Mouse (Mus musculus): Measurements from ENCODE around the gene Gm4881. TPM values are rescaled to one million over a fixed set of nuclear protein-coding genes. Genes with fewer than 3 reads are reported as not detected.
"Not testable (repeated sequence)": the region's sequence is repeated elsewhere in the genome, so short reads cannot be mapped to it uniquely, and the experiment has no call there.

Gm4881 gene
- polyA plus RNA-seq, 1 experiment from 2014 or later, result not detected

DNA sequence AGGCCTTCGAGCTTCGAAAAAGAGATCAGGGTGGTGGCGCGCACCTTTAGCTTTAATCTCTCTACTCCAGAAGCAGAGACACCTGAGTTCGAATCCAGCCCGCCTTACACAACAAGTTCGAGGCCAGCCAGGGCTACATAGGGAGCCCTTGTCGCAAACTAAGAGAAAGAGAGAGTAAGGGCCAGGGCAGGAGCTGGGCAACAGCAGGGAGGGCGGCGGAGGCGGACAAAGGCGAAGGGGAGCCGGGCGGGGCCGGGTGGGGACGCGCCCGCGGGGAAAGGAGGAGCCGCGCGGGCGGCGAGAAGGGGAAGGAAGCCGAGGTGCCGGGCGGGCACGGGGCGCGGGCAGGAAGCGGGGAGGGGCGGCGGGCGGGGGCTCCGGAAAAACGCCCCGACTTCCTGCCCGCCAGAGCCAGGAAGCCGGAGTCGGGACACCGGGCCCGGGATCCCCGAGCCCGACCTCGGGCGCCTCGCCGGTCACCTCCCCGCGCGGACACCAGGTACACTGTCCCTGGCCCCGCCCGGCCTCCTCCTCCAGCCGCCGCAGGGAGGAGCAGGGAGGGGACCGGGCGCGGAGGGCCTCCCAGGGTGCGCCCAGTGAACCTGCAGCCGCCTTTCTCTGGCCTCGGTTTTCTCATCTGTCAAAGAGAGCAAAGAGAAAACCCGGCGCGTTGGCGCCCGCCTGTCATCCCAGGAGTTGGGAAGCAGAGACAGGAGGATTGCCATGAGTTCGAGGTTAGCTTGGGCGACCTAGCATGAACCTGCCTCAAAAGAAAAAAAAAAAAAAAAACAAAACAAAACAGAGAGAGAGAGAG is 41.5 kb downstream of the Gm4881 start, which contains the start of gene Arhgef1:
Gene Arhgef1 (plus strand): TSS at position 283 of the 814 bp plus-strand sequence.
- Histone ChIP-seq H3K4me3 (peak within 1 kb of the TSS; percentile 80), H3K36me3 (peaks cover 4% of the 10 kb centered on the region), H3K27ac (peak within 1 kb of the TSS; percentile 94), H3K4me1 (peaks cover 42% of the 10 kb centered on the region), H3K27me3 (ENCODE audit: insufficient read depth, poor library complexity, severe bottlenecking) (no peaks in the 10 kb centered on the region), H3K9me3 (no peaks in the 10 kb centered on the region)
- 5% methylated on average over 64 of the region's 68 CpGs for WGBS
- DNase-seq (ENCODE audit: low spot score), result peak; percentile 88

DNA sequence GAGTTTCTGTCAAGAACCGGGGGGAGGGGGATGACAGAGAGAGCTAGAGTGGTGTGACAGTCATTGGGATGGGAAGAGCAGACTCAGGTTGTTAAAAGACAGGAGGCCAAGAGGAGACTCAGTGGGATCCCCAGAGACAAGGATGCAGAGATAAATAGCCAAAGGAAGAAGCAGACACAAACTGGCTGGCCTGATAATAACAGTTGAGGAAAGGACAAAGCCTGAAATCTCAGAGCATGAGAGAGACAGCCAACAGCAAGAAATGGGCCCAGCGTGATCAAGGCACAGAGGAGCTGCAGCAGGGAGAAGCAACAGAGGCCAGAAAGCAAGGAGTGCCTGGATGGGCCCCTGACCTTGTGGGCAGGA is 42.0 kb downstream of the Gm4881 start:
- Histone ChIP-seq H3K36me3 (no peaks in the 10 kb centered on the region), H3K9me3 (no peaks in the 10 kb centered on the region), H3K27me3 (ENCODE audit: insufficient read depth, poor library complexity, severe bottlenecking) (no peaks in the 10 kb centered on the region), H3K4me3 (peak overlapping the region; percentile 80), H3K27ac (peak overlapping the region; percentile 94), H3K4me1 (peaks cover 37% of the 10 kb centered on the region)
- DNase-seq (ENCODE audit: low spot score), result no peak
- WGBS, result 48% methylated on average over 2 of the region's 2 CpGs

DNA sequence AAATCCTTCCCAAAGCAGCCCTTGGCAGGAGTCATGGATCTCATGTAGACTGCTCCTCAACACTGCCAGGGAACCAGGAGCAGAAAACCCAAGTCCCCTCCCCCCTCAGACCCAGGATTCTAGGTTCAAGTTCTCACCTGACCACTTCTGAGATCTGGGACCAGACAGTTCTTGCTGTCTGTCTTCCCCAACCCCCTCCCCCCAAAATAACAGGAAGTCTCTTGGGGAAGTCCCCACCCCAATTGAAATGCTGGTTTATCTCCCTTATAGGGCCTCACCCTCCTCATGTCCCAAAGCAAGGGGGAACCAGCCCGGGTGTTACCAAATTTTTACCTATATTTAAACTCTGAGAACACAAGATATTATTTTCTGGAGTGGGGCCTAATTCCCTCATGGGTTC is 42.5 kb downstream of the Gm4881 start:
- Histone ChIP-seq H3K9me3 (no peaks in the 10 kb centered on the region), H3K27me3 (ENCODE audit: insufficient read depth, poor library complexity, severe bottlenecking) (no peaks in the 10 kb centered on the region), H3K36me3 (no peaks in the 10 kb centered on the region), H3K27ac (peak overlapping the region; percentile 94; the same call in 1 of the 2 replicates), H3K4me1 (peaks cover 33% of the 10 kb centered on the region), H3K4me3 (peak overlapping the region; percentile 80; the same call in 1 of the 2 replicates)
- 36% methylated on average over 1 of the region's 1 CpGs for WGBS
- no peak for DNase-seq (ENCODE audit: low spot score)

DNA sequence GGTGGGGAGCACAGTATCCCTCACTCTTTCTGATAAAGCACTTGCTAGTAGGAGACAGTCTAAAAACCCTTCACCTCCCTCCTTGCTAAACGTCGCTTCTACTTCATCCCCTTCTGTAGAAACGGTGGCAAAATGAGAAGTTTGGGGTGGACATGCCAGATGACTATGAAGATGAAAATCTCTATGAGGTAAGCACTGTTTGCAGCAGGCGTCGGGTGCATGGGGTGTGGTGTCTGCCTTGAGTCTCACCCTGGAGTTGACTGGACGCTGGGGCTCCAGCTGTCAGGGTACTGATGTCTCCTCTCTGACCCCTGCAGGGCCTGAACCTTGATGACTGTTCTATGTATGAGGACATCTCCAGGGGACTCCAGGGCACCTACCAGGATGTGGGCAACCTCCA is 43.2 kb downstream of the Gm4881 start:
- no peak overlapping the region for H3K27ac ChIP-seq
- H3K4me1 ChIP-seq, result peaks cover 25% of the 10 kb centered on the region
- DNase-seq (ENCODE audit: low spot score), result no peak
- H3K9me3 ChIP-seq, result no peaks in the 10 kb centered on the region
- no peaks in the 10 kb centered on the region for H3K36me3 ChIP-seq
- H3K4me3 ChIP-seq, result no peak overlapping the region
- WGBS, result 70% methylated on average over 6 of the region's 6 CpGs
- H3K27me3 ChIP-seq (ENCODE audit: insufficient read depth, poor library complexity, severe bottlenecking), result no peaks in the 10 kb centered on the region

DNA sequence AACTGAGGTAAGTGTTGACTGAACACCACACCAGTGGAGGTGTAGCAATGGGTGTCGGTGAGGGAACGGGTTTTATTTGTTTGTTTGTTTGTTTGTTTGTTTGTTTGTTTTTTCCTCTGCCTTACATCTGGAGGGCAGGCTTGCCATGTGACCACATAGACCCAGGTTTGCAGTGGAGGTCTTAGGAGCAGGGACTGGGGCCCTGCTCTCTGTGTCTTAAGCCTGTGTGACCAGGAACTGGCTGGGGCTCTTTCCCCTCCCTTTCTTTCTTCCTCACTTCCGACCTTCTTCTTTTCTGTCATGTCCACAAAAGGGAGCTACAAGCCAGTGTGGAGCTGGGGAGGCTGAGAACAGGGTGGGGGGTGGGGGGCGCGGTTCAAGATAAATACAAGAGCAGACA is 46.3 kb downstream of the Gm4881 start:
- Histone ChIP-seq H3K27ac (no peak overlapping the region), H3K9me3 (no peaks in the 10 kb centered on the region), H3K36me3 (no peaks in the 10 kb centered on the region), H3K27me3 (ENCODE audit: insufficient read depth, poor library complexity, severe bottlenecking) (no peaks in the 10 kb centered on the region), H3K4me3 (no peak overlapping the region), H3K4me1 (0 out of 2 replicates have a peak, but pooled peaks cover 6% of the 10 kb centered on the region)
- WGBS, result 78% methylated on average over 5 of the region's 5 CpGs
- no peak for DNase-seq (ENCODE audit: low spot score)

DNA sequence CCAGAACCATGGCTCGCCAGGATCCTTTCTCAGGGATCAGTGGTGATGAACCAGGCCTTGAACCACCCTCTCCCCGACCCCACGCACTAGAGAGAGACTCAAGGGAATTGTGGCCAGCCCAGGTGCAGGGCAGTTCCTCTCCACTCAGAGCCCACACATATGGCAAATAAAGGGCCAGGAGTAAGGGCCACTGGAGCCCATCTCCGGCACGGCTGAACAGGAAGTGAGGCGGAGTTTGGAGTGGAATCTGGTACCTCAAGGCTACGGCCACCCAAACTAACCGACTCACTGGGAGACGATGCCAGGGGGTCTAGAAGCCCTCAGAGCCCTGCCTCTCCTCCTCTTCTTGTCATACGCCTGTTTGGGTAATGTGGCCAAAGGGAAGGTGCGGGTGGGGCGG is 47.1 kb downstream of the Gm4881 start, which contains the start of gene Cd79a:
Gene Cd79a (plus strand): TSS at position 158 of the 400 bp plus-strand sequence.
- Histone ChIP-seq H3K4me3 (no peak within 1 kb of the TSS), H3K4me1 (0 out of 2 replicates have a peak, but pooled peaks cover 1% of the 10 kb centered on the region), H3K27me3 (ENCODE audit: insufficient read depth, poor library complexity, severe bottlenecking) (no peaks in the 10 kb centered on the region), H3K36me3 (no peaks in the 10 kb centered on the region), H3K9me3 (no peaks in the 10 kb centered on the region), H3K27ac (no peak within 1 kb of the TSS)
- no peak for DNase-seq (ENCODE audit: low spot score)
- WGBS, result 70% methylated on average over 12 of the region's 12 CpGs

DNA sequence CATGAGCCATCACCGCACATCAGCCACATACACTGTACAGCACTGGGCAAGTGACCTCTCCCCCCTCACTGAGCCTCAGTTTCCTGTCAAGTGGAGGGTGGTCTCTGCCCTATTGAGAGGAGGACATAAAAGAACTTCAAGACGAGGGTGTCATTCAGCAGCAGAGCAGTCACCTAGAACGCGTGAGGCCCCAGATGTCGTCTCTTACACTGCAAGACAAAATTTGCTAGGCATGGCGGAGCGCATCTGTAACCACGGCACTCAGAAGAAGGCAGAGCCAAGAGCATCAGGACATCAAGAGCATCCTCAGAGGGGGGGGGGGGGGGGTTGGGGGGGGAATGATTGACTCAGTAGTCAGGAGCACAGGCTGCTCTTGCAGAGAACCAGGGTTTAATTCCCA is 48.0 kb downstream of the Gm4881 start:
- no peak for DNase-seq (ENCODE audit: low spot score)
- Histone ChIP-seq H3K4me1 (no peaks in the 10 kb centered on the region), H3K27ac (no peak overlapping the region), H3K27me3 (ENCODE audit: insufficient read depth, poor library complexity, severe bottlenecking) (no peaks in the 10 kb centered on the region), H3K9me3 (no peaks in the 10 kb centered on the region), H3K4me3 (no peak overlapping the region), H3K36me3 (no peaks in the 10 kb centered on the region)
- 89% methylated on average over 8 of the region's 8 CpGs for WGBS

DNA sequence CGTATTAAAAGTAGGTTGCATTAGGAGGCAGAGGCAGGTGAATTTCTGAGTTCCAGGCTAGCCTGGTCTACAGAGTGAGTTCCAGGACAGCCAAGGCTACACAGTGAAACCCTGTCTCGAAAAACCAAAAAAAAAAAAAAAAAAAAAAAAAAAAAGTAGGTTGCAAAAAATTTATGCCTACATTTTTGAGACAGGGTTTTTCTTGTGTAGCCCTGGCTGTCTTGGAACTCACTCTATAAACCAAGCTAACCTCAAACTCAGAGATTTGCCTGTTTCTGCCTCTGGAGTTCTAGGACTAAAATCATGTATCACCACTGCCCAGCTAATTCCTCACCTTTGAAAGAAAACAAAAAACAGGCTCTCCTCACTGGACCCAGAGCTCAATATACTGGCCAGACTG is 48.5 kb downstream of the Gm4881 start:
- WGBS, result 73% methylated on average over 2 of the region's 2 CpGs
- H3K4me1 ChIP-seq; DNase-seq (ENCODE audit: low spot score); H3K9me3 ChIP-seq; H3K4me3 ChIP-seq; H3K36me3 ChIP-seq; H3K27ac ChIP-seq; H3K27me3 ChIP-seq (ENCODE audit: insufficient read depth, poor library complexity, severe bottlenecking): not testable (repeated sequence)

DNA sequence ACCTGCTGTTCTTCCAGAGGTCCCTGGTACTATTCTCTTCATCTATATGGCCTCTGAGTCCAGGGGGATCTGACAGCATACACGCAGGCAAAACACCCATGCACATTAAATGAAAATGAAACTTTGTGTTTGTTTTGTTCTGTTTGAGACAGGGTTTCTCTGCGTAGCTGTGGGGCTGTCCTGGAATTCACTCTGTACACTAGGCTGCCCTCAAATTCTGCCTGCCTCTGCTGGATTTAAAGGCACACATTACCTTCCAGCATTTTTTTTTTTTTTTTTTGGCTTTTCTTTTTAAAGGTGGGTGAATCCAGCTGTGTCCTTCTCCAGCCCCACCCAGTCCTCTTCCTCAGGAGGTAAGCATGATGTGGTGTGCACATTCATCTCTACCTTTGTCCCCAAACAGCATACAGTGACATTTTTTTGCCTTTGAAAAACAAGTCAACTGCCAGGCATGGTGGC is 52.1 kb downstream of the Gm4881 start:
- Histone ChIP-seq H3K4me1 (peaks cover 4% of the 10 kb centered on the region; the same call in 1 of the 2 replicates), H3K9me3 (no peaks in the 10 kb centered on the region), H3K27me3 (ENCODE audit: insufficient read depth, poor library complexity, severe bottlenecking) (no peaks in the 10 kb centered on the region), H3K27ac (no peak overlapping the region), H3K36me3 (peaks cover 38% of the 10 kb centered on the region), H3K4me3 (no peak overlapping the region)
- 73% methylated on average over 2 of the region's 2 CpGs for WGBS
- no peak for DNase-seq (ENCODE audit: low spot score)

DNA sequence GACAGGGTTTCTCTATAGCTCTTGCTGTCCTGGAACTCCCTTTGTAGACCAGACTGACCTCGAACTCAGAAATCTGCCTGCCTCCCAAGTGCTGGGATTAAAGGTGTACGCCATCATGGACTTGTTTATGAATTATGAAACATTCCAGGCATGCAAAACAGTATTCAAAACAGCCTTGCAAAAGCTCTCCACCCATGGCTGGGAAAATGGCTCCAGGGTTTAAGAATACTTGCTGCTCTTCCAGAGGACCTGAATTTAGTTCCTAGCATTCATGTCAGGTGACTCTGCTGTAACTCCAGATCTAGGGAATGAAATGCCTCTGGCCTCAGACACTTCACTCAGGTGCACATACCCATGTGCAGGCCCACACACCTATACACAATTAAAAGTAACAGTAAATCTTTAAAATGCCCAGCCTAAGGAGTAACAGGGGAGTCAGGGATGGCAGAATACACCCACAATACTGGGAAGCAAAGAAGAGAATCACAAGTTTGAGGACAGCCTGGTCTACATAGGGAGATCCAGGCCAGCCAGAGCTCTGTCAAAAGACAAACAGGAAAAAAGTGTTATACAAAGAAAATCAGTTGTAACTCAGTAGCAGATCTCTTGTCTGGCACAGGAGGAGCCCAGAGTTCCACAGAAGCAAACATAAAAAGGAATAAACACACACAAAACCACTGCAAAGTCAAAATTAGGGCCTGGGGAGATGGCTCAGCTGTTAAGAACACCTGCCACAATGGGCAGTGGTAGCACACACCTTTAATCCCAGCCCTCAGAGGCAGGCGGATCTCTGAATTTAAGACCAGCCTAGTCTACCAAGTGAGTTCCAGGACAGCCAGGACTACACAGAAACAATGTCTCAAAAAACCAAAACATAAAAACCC is 52.8 kb downstream of the Gm4881 start:
- Histone ChIP-seq H3K27ac (no peak overlapping the region), H3K27me3 (ENCODE audit: insufficient read depth, poor library complexity, severe bottlenecking) (no peaks in the 10 kb centered on the region), H3K4me3 (no peak overlapping the region), H3K4me1 (peaks cover 10% of the 10 kb centered on the region), H3K9me3 (no peaks in the 10 kb centered on the region), H3K36me3 (peaks cover 44% of the 10 kb centered on the region)
- 66% methylated on average over 3 of the region's 3 CpGs for WGBS
- DNase-seq (ENCODE audit: low spot score), result no peak

DNA sequence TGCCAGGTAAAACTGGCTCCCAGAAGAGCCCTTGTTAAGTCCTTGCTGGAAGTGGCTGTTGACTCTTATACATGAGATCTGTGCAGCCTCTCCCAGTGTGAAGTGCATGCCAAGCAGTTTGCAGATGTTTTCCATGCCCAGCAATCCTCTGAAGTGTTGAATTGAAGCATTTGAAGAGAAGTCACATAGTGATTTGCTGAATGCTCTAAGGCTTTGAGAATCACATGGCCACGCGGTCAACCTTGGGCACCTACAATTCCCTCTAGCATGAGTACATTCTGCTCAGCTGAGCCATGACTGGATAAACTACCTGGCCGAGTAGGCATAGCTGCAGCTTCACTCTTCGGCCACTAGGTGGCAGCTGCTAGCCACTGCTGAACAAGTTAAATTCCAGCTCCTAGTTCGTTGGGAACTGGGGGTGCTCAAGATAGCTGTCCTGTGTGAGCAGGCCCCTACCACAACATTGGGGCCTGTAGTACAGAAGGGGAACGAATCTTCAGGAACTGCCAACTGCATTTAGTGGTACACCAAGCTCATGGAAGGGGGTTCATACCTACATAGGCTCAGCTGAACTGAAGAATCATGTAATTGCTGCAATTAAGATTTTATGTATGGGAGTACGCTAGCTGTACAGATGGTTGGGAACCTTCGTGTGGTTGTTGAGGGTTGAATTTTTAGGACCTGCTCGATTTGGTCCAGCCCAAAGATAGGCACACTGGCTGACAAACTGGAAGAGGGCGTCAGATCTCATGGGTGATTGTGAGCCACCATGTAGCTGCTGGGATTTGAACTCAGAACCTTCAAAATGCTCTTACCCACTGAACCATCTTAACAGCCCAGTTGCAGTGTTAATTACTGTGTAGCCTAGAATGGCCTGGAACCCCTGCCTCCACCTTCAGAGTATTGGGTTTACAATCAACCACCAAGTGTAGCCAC is 53.7 kb downstream of the Gm4881 start:
- Histone ChIP-seq H3K27ac (no peak overlapping the region), H3K9me3 (no peaks in the 10 kb centered on the region), H3K4me1 (peaks cover 19% of the 10 kb centered on the region), H3K36me3 (peaks cover 54% of the 10 kb centered on the region), H3K27me3 (ENCODE audit: insufficient read depth, poor library complexity, severe bottlenecking) (no peaks in the 10 kb centered on the region), H3K4me3 (no peak overlapping the region)
- 29% methylated on average over 10 of the region's 10 CpGs for WGBS
- DNase-seq (ENCODE audit: low spot score), result peak; percentile 86

All from heart, embryonic 10.5 days (tissue).